Mouse (Mus musculus): Measurements from ENCODE around the gene Rnf20.

Rnf20 gene

GRCm38 (mm10) chr4:49661664-49662063 lies 29.9 kb downstream of the Rnf20 start:
- no peak for DNase-seq

- DNase-seq: no peak
Measured at GRCm38 (mm10) chr4:49662231-49662630, 30.4 kb downstream of the Rnf20 start.

DNA sequence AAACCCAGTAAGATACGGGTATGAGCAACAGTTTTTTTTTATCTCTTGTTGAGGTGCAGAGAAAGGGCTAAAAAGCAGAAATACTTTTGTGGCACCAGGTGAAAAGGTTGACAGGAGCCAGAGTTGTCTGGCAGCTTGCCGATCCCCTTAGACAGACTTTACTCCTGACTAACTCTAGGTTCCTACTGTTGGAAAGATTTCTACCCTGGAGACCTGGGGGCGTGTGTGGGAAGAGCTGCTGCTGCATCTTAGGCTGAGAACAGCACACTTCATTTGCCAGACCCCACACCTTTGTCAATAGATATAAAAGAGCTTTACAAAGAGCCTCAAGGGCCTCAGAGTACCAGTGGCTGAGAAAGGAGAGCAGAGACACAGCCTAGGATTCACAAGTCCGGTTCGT lies 33.0 kb downstream of the Rnf20 start:
- DNase-seq: no peak

GRCm38 (mm10) chr4:49676071-49676470 lies 44.3 kb downstream of the Rnf20 start:
- DNase-seq: no peak

GRCm38 (mm10) chr4:49676790-49677189 lies 45.0 kb downstream of the Rnf20 start:
- DNase-seq: no peak

DNA sequence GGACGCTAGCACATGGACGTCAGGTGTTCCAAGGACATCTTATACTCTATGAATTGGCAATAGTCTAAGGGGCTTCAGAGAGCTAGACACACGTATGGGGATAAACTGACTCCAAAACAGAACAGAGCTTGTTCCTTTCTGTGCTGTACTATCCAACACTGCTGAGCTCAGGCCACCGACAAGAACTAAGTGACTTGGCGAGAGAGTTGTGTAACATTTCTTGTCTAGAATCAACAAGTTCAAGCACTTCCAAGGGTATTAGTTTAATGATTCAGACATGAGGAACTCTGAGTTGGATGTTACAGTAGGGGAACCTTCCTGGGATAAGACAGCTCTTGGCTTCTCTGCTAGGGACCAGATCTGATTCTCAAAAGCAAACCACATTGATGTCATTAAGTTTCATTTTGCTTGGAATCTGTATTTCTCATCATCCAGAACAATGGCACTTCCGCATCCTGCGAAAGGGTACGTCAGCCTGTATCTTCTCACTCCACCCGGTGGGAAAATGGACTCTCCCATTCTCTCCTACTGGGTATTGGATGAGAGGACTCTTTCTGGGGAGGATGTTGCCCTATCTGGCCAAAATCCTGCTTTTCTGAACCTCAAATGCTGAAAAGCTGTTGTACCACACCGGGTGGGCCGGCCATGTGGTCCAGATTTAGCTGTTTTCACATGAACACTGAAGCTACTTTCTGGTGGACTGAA lies 48.5 kb downstream of the Rnf20 start:
- DNase-seq: no peak

GRCm38 (mm10) chr4:49681812-49682211 lies 50.0 kb downstream of the Rnf20 start, which contains the start of gene Ppp3r2:
Ppp3r2 (minus strand) TSS chr4:49682024.
- no peak for DNase-seq

DNA sequence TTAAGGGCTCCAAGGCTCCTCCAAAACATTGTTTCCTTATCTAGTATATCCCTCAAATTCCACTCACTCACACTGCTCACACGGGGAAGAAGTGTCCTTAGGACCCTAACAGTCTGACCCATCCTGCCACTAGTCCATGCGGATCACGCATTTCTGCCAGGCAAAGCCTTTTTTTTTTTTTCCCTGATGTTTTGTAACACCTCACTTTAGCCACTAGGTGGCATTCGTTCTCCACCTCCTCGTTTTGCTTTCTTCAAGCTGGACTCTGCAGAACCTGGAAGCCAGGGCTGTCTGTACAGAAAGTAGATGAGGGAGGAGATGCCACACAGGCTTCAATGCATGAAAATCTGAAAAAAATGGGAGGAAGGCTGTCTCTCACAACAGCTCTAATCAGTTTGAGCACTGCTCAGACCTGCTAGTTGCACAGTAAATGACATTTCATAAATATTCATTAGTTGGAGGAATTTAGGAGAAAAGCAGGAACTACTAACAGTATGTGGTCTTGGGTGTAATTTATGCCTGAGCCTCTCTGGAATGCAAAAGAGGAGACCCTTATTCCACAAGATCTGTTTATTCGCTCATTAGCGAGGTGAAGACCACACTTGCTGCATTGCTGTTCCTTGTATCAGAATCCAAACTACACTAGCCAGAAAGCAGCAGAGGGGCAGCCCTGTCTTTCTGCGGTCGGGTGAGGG lies 56.9 kb downstream of the Rnf20 start:
- peak; percentile 21 to 52 for DNase-seq

GRCm38 (mm10) chr4:49691405-49692194 lies 59.8 kb downstream of the Rnf20 start:
- peak; percentile 61 to 73 for DNase-seq
